Comparison of ENCODE assay signal across 12 mouse cellular contexts in genomic region chr1:187975465-187976352, GRCm38 (mm10).
DNase-seq lines count a peak whose midpoint lies in the region; ATAC-seq and TF ChIP-seq lines count a peak whose summit lies in the region.
"Had no signal": no experiment of that assay in that cellular context is flagged by ENCODE, and none has a peak within 500 bp of the region (broad histone marks: within the 10 kb centered on the region; RNA-seq: fewer than 3 reads in every experiment).

No protein-coding gene starts in this region.

- 0 out of 2 replicates have a peak, but pooled peaks have one; percentile 31 for ATAC-seq in heart, postnatal 0 days (ENCODE audit: insufficient read depth, low read depth)
- peak; percentile 53; the same call in 1 of the 2 replicates for ATAC-seq in midbrain, embryonic 11.5 days (ENCODE audit: low FRiP score)

- TF ChIP-seq EP300 in heart, postnatal 0 days (IDR thresholded peaks at IDR 0.05; ENCODE audit: low read depth) = no peak

- H3K4me3 ChIP-seq in heart, postnatal 0 days (ENCODE audit: low read depth, low read length) = no peak overlapping the region
- H3K4me3 ChIP-seq in midbrain, embryonic 11.5 days (ENCODE audit: low read depth, low read length) = no peak overlapping the region
- H3K4me3 ChIP-seq: embryonic facial prominence, embryonic 15.5 days; liver, embryonic 13.5 days; stomach, embryonic 15.5 days had no signal

- 78% methylated on average over 20 of the region's 20 CpGs for WGBS in heart, postnatal 0 days
- WGBS in midbrain, embryonic 11.5 days = 70% methylated on average over 20 of the region's 20 CpGs

- H3K27ac ChIP-seq in heart, postnatal 0 days (ENCODE audit: low read depth) = no peak overlapping the region
- H3K27ac ChIP-seq in midbrain, embryonic 11.5 days (ENCODE audit: low read depth, low read length) = no peak overlapping the region
- H3K27ac ChIP-seq: embryonic facial prominence, embryonic 15.5 days; liver, embryonic 13.5 days; stomach, embryonic 15.5 days had no signal

- no peaks in the 10 kb centered on the region for H3K9me3 ChIP-seq in heart, postnatal 0 days (replicated peaks; ENCODE audit: control insufficient read depth, low read length)
- no peaks in the 10 kb centered on the region for H3K9me3 ChIP-seq in midbrain, embryonic 11.5 days (ENCODE audit: control insufficient read depth, low read length)
- H3K9me3 ChIP-seq: embryonic facial prominence, embryonic 15.5 days; liver, embryonic 13.5 days; stomach, embryonic 15.5 days had no signal

- TF ChIP-seq CTCF in heart, postnatal 0 days (IDR thresholded peaks at IDR 0.05; ENCODE audit: low read depth) = no peak

- DNase-seq in heart, postnatal 0 days (ENCODE audit: low spot score) = peak; percentile 19
- DNase-seq in heart, adult 8-10 months (ENCODE audit: low spot score) = no peak
- peak; percentile 32 for DNase-seq in brain, adult 2 months (ENCODE audit: low read depth, low spot score)
- peak; percentile 77 to 82 for DNase-seq in cerebellum, postnatal 14 days
- DNase-seq in midbrain, embryonic 11.5 days (ENCODE audit: low spot score, missing footprints) = no peak
- DNase-seq in ovary, postnatal 10 days (ENCODE audit: low spot score) = no peak
- no peak for DNase-seq in adrenal gland, postnatal 4 days (ENCODE audit: low spot score in 2 of 2)
- DNase-seq: gastrocnemius, postnatal 25 days; liver, embryonic 13.5 days had no signal

- H3K36me3 ChIP-seq in heart, postnatal 0 days (replicated peaks; ENCODE audit: control insufficient read depth, insufficient read depth, low read length) = no peaks in the 10 kb centered on the region
- no peaks in the 10 kb centered on the region for H3K36me3 ChIP-seq in midbrain, embryonic 11.5 days (ENCODE audit: control insufficient read depth, insufficient read depth, low read length)
- H3K36me3 ChIP-seq: embryonic facial prominence, embryonic 15.5 days; liver, embryonic 13.5 days; stomach, embryonic 15.5 days had no signal

- no peaks in the 10 kb centered on the region for H3K4me1 ChIP-seq in heart, postnatal 0 days (ENCODE audit: control insufficient read depth, insufficient read depth)
- no peaks in the 10 kb centered on the region for H3K4me1 ChIP-seq in midbrain, embryonic 11.5 days (ENCODE audit: control insufficient read depth, insufficient read depth, low read length)
- H3K4me1 ChIP-seq: embryonic facial prominence, embryonic 15.5 days; liver, embryonic 13.5 days; stomach, embryonic 15.5 days had no signal

- H3K27me3 ChIP-seq in heart, postnatal 0 days (ENCODE audit: control insufficient read depth, insufficient read depth, low read length) = no peaks in the 10 kb centered on the region
- H3K27me3 ChIP-seq in midbrain, embryonic 11.5 days (ENCODE audit: control insufficient read depth, insufficient read depth, low read length) = no peaks in the 10 kb centered on the region; the same call in 1 of the 2 replicates
- H3K27me3 ChIP-seq: CH12.LX; embryonic facial prominence, embryonic 15.5 days; liver, embryonic 13.5 days; stomach, embryonic 15.5 days had no signal

- no peak overlapping the region for H3K9ac ChIP-seq in heart, postnatal 0 days (replicated peaks; ENCODE audit: low read depth, low read length)
- H3K9ac ChIP-seq in midbrain, embryonic 11.5 days (ENCODE audit: low read length) = no peak overlapping the region
- H3K9ac ChIP-seq: embryonic facial prominence, embryonic 15.5 days; liver, embryonic 13.5 days; stomach, embryonic 15.5 days had no signal

- H3K4me2 ChIP-seq in heart, postnatal 0 days (ENCODE audit: low read depth, low read length) = no peak overlapping the region
- no peak overlapping the region for H3K4me2 ChIP-seq in midbrain, embryonic 11.5 days
- H3K4me2 ChIP-seq: embryonic facial prominence, embryonic 15.5 days; liver, embryonic 13.5 days; stomach, embryonic 15.5 days had no signal

Comparison
In these comparisons a context has a peak if more than half of its experiments do, and no peak if none do; other contexts are left out.
1. DNase-seq: peak in heart, postnatal 0 days (single experiment), brain, adult 2 months (single experiment) and cerebellum, postnatal 14 days (2 of 2); none in heart, adult 8-10 months (single experiment), midbrain, embryonic 11.5 days (single experiment), ovary, postnatal 10 days (single experiment) and adrenal gland, postnatal 4 days (0 of 2).